Mouse (Mus musculus) embryonic facial prominence, embryonic 11.5 days (tissue): Measurements from ENCODE around the gene Cyth1. TPM values are rescaled to one million over a fixed set of nuclear protein-coding genes. Genes with fewer than 3 reads are reported as not detected.

ENCODE experiments used
- ATAC-seq: fragments of 200-750 bp; cut with Nextera tagmentation; replicated peaks from 2 replicates; pipeline ENCODE4 v1.8.0; 2017; ENCODE audit warnings: low read depth; ENCODE audit not compliant: insufficient number of reproducible peaks, low FRiP score, low TSS enrichment
- DNase-seq: peaks from one replicate; pipeline ENCODE4 v3.0.0-alpha.2; 2015; ENCODE audit warnings: low spot score
- H3K27ac ChIP-seq: fragments of 300-500 bp; sonication (generic); replicated peaks from 2 replicates; pipeline ENCODE4 v1.5.1; 2014; ENCODE audit warnings: mild to moderate bottlenecking, low read depth, low read length, control low read depth
- H3K27me3 ChIP-seq: fragments of 300-500 bp; sonication (generic); 2 replicates; pipeline ENCODE4 v1.6.1; 2014; ENCODE audit warnings: mild to moderate bottlenecking, low read length, moderate library complexity, mixed read lengths; ENCODE audit not compliant: control insufficient read depth, insufficient read depth
- H3K36me3 ChIP-seq: fragments of 300-500 bp; sonication (generic); replicated peaks from 2 replicates; pipeline ENCODE4 v1.6.1; 2014; ENCODE audit warnings: low read depth, mild to moderate bottlenecking, low read length, moderate library complexity, mixed read lengths; ENCODE audit not compliant: control insufficient read depth, insufficient read depth
- H3K4me1 ChIP-seq: fragments of 300-500 bp; sonication (generic); 2 replicates; pipeline ENCODE4 v1.6.1; 2014; ENCODE audit warnings: low read length, mixed read lengths; ENCODE audit not compliant: control insufficient read depth, insufficient read depth
- H3K4me2 ChIP-seq: fragments of 300-500 bp; sonication (generic); 2 replicates; pipeline ENCODE4 v1.6.1; 2014; ENCODE audit warnings: low read depth, mild to moderate bottlenecking, control low read depth, low read length, moderate library complexity
- H3K4me3 ChIP-seq: fragments of 300-500 bp; sonication (generic); 2 replicates; pipeline ENCODE4 v1.5.1; 2014; ENCODE audit warnings: low read depth, low read length, control low read depth
- H3K9ac ChIP-seq: fragments of 300-500 bp; sonication (generic); replicated peaks from 2 replicates; pipeline ENCODE4 v1.6.1; 2014; ENCODE audit warnings: mild to moderate bottlenecking, control low read depth, low read length
- H3K9me3 ChIP-seq: fragments of 300-500 bp; sonication (generic); replicated peaks from 2 replicates; pipeline ENCODE4 v1.6.1; 2016; ENCODE audit warnings: mild to moderate bottlenecking, low read length, inconsistent platforms, mixed read lengths; ENCODE audit not compliant: control insufficient read depth
- WGBS: fragments of 180-500 bp; shearing (Covaris S2); extraction: QIAGEN DNeasy Blood & Tissue Kit; methylation state at CpG from one replicate; pipeline ENCODE4 v1.1.7; 2014; 5-methylcytosine and 5-hydroxymethylcytosine counted together
- polyA plus RNA-seq: library from polyadenylated mRNA; unstranded; fragments of >200 nt; fragmentation: Nextera tagmentation; extraction: Ambion mirVana; gene quantifications from 2 replicates; pipeline ENCODE4 v1.2.1, GENCODE M21; 2014

Gene Cyth1
- polyA plus RNA-seq, 1 experiment from 2014 or later: 11.4 TPM

DNA sequence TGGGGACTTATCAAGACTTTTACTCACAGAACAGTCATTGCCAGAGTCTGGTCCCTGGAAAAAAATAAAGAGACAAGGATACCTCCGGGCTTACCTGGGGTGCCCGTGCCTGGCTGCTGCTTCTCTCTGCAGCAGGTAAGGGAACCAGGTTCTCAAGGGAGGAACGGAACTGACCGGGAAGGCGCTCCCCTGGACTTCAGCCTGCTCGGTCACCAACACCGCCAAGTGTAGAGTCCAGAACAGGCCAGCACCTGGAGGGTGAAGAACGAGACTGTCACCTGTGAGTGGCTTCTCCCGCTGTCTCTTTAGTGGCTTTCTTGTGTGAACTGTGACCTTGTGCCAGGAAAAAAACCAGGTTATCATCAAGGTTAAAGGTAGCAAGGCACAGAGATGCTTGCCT lies 39.2 kb upstream of the Cyth1 start:
- Histone ChIP-seq H3K9ac (no peak overlapping the region), H3K4me1 (no peaks in the 10 kb centered on the region; the same call in 1 of the 2 replicates), H3K4me2 (no peak overlapping the region), H3K36me3 (peaks cover 4% of the 10 kb centered on the region), H3K9me3 (no peaks in the 10 kb centered on the region), H3K4me3 (no peak overlapping the region), H3K27ac (no peak overlapping the region), H3K27me3 (no peaks in the 10 kb centered on the region)
- DNase-seq: no peak
- 93% methylated on average over 9 of the region's 9 CpGs for WGBS
- ATAC-seq: no peak

DNA sequence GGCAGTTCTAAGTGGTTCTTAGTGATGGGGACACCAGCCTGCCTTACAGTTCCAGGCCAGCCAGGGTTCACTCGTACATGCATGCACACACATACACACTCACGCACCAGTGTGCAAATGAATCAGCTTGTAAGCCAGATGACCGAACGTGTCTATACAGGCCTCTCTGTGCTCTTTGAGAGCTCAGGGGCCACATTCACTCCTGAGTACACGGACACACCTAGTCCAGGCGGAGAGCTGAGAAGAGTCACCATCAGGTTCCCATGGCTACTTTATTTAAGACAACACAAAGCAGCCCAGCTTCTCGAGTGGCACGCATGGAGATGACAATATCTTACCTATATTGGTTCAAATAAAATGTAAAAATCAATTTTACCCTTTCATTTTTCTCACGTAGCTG lies 38.0 kb upstream of the Cyth1 start:
- H3K27me3 ChIP-seq: no peaks in the 10 kb centered on the region
- peaks cover 7% of the 10 kb centered on the region for H3K36me3 ChIP-seq
- DNase-seq: no peak
- H3K9me3 ChIP-seq: no peaks in the 10 kb centered on the region
- no peak overlapping the region for H3K4me2 ChIP-seq
- WGBS: 93% methylated on average over 9 of the region's 9 CpGs
- no peak for ATAC-seq
- H3K4me3 ChIP-seq: no peak overlapping the region
- H3K27ac ChIP-seq: no peak overlapping the region
- no peaks in the 10 kb centered on the region; the same call in 1 of the 2 replicates for H3K4me1 ChIP-seq
- H3K9ac ChIP-seq: no peak overlapping the region

DNA sequence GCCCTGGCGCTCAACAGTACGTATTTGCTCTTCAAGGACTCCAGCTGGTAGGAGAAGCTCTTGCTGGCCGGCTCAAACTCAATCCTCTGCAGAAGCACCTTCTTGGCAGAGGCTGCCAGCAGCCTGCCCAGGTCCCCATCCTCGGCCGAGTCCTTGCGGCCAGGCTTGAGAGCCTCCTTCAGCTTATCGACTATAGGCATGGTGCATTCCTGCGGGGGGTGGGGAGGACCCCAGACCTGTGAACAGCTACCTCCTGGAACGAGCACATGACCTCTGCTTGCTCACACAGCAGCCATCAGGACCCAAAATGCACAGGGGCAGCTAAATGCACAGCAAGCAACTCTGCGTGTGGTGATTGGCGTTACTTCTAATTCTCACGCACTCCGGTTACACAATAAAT lies 37.4 kb upstream of the Cyth1 start:
- no peaks in the 10 kb centered on the region for H3K9me3 ChIP-seq
- WGBS: 89% methylated on average over 13 of the region's 13 CpGs
- H3K27ac ChIP-seq: no peak overlapping the region
- no peak overlapping the region for H3K4me3 ChIP-seq
- H3K4me1 ChIP-seq: no peaks in the 10 kb centered on the region; the same call in 1 of the 2 replicates
- no peak overlapping the region for H3K4me2 ChIP-seq
- ATAC-seq (no peak), DNase-seq (no peak)
- no peaks in the 10 kb centered on the region for H3K27me3 ChIP-seq
- no peak overlapping the region for H3K9ac ChIP-seq
- H3K36me3 ChIP-seq: peaks cover 7% of the 10 kb centered on the region

DNA sequence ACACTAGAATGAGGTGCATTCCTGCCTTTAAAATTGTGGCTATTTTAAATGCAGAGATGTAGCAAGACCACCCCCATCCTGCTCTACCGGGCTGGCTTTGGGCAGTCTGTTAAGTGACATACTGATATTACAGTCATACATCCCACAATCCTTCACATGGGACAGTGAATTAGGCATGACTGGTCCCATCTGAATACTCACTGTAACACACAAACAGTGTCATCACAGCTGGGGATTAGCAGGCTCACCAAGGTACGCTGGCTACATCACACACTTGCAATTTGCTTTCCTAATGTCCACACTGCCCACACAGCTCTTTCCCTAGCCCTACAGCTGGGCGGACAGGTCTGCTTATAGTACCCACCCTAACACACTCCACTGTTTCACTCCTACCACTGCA lies 31.8 kb upstream of the Cyth1 start:
- Histone ChIP-seq H3K27ac (no peak overlapping the region), H3K4me2 (no peak overlapping the region)
- 95% methylated on average over 3 of the region's 3 CpGs for WGBS

DNA sequence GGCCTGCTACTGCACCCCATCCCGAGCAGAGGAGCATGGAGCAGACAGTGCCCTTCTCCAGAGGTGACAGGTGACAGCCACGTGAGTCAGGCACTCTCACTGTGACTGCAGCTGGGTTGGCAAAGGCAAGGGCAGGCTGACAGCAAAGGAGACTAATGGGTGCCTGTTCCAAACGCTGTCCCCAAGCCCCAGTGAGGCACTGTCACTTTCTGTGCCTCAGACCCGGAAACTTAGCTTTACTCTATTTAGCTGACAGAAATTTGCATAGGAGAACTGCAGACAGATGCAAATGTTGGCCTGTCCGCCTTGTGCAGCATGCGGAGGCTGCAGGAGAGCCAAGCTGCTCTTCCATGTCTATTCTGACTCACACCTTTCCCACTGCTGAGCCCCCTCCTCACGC lies 27.9 kb upstream of the Cyth1 start:
- H3K4me2 ChIP-seq: no peak overlapping the region
- H3K36me3 ChIP-seq: peaks cover 17% of the 10 kb centered on the region
- DNase-seq (no peak), ATAC-seq (no peak)
- H3K4me1 ChIP-seq: no peaks in the 10 kb centered on the region
- H3K4me3 ChIP-seq: no peak overlapping the region
- WGBS: 86% methylated on average over 7 of the region's 7 CpGs
- H3K27me3 ChIP-seq: no peaks in the 10 kb centered on the region
- no peak overlapping the region for H3K9ac ChIP-seq
- no peak overlapping the region for H3K27ac ChIP-seq
- no peaks in the 10 kb centered on the region for H3K9me3 ChIP-seq

More for the DNA sequence above, 31.8 kb upstream of the Cyth1 start:
- no peak overlapping the region for H3K9ac ChIP-seq
- DNase-seq (no peak), ATAC-seq (no peak)
- no peaks in the 10 kb centered on the region for H3K9me3 ChIP-seq
- no peaks in the 10 kb centered on the region for H3K4me1 ChIP-seq
- no peak overlapping the region for H3K4me3 ChIP-seq
- H3K36me3 ChIP-seq: peaks cover 12% of the 10 kb centered on the region
- H3K27me3 ChIP-seq: no peaks in the 10 kb centered on the region

DNA sequence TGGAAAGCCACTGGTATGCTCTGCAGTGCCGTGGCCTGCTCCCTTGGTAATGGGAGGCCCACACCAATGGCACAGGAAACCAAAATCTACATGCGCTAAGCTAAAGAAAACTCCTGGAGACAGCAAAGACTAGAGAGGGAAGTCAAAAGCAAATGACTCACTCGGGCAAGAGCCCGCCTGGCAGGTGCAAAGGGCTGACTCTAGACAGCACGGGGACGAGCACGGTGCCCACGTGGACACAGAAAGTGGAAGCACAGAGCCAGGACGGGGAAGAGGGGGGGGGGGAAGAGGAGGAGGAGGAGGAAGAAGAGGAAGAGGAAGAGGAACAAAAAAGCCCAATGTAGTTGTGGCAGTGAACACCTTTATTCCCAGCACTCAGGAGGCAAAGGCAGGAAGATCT lies 26.7 kb upstream of the Cyth1 start:
- 94% methylated on average over 9 of the region's 9 CpGs for WGBS
- H3K4me1 ChIP-seq: no peaks in the 10 kb centered on the region
- DNase-seq: no peak

DNA sequence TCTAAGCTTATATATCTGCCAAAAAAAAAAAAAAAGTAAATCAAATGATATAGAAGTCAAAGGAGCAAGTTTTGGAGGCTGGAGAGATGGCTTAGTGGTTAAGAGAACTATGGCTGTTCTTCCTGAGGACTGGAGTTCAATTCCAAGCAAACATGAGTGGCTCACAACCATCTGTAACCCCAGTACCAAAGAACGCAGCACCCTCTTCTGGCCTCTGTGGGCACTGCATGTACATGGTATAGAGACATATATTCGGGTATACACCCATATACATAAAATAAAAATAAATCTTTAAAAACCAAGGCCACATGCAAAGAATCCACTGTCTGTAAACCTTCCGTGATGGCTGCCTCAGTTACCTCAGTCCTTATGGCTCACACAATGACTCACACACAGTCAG lies 21.4 kb upstream of the Cyth1 start:
- H3K36me3 ChIP-seq: peaks cover 26% of the 10 kb centered on the region
- no peak for ATAC-seq
- no peak overlapping the region for H3K27ac ChIP-seq
- no peak overlapping the region for H3K4me2 ChIP-seq
- H3K4me1 ChIP-seq: no peaks in the 10 kb centered on the region
- H3K9me3 ChIP-seq: no peaks in the 10 kb centered on the region
- peak; percentile 45 for DNase-seq
- WGBS: 91% methylated on average over 3 of the region's 3 CpGs
- H3K9ac ChIP-seq: no peak overlapping the region
- H3K4me3 ChIP-seq: no peak overlapping the region
- H3K27me3 ChIP-seq: no peaks in the 10 kb centered on the region

More for the DNA sequence above, 26.7 kb upstream of the Cyth1 start:
- Histone ChIP-seq H3K4me2 (no peak overlapping the region), H3K9me3 (no peaks in the 10 kb centered on the region), H3K27me3 (no peaks in the 10 kb centered on the region), H3K36me3 (peaks cover 21% of the 10 kb centered on the region), H3K27ac (no peak overlapping the region), H3K9ac (no peak overlapping the region), H3K4me3 (no peak overlapping the region)
- ATAC-seq: no peak

DNA sequence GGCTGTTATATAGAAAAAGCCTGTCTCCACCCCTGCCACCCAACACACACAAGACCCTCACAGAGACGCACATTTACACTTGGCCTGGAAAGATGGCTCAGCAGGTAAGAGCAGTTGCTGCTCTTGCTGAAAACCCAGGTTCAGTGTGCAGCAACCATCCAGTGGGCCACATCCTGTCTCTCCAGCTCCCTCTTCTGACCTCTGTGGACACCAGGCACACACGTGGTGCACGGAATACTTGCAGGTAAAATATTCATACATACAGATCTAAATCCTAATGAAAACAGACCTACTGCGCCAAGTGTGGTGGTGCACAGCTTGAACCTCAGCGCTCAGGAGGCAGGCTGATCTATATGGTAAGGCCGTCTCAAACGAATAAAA lies 18.3 kb upstream of the Cyth1 start:
- Histone ChIP-seq H3K27me3 (no peaks in the 10 kb centered on the region), H3K4me3 (no peak overlapping the region), H3K4me1 (no peaks in the 10 kb centered on the region), H3K36me3 (peaks cover 21% of the 10 kb centered on the region), H3K9me3 (no peaks in the 10 kb centered on the region), H3K9ac (no peak overlapping the region), H3K4me2 (no peak overlapping the region), H3K27ac (no peak overlapping the region)
- ATAC-seq (no peak), DNase-seq (no peak)
- 87% methylated on average over 7 of the region's 7 CpGs for WGBS
